Mouse (Mus musculus): Measurements from ENCODE around the gene Myh3.

DNA sequence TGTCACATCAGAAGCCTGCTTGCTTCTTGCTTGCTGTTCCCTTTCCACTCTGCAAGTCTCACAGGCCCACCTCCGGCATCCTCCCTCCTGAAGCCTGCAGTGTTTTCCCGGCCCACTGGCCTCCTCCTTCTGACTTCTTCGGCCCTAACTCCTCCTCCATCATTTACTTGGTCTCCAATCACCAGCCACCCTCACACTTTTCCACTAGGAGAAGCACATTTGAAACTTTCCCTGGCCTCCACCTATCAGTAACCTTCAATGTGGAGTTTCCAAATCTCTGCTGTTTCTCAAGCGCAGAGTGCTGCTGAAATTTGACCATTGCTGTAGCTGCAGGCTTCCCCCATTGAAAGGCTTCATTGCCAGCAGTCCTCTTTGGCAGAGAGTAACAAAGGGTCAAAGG lies 63.9 kb downstream of the Myh3 start:
- TF ChIP-seq CTCF (IDR thresholded peaks at IDR 0.05; ENCODE audit: control insufficient read depth, insufficient read depth, insufficient replicate concordance, low read depth, low read length) (no peak), POLR2A (IDR thresholded peaks at IDR 0.05; ENCODE audit: control insufficient read depth, low read depth, low read length) (no peak)

All from testis, adult 2 months (tissue).